Mouse (Mus musculus) CH12F3 (cell line): ENCODE measurements around the gene Masp2.

ENCODE experiments used
- in situ Hi-C: fragments of 300-500 bp; cut with MboI; formaldehyde crosslinking; loops from 2 replicates; pipeline ENCODE4 v1.14.3; 2020; ENCODE audit warnings: low sequenced_read_pairs

Gene Masp2

DNA sequence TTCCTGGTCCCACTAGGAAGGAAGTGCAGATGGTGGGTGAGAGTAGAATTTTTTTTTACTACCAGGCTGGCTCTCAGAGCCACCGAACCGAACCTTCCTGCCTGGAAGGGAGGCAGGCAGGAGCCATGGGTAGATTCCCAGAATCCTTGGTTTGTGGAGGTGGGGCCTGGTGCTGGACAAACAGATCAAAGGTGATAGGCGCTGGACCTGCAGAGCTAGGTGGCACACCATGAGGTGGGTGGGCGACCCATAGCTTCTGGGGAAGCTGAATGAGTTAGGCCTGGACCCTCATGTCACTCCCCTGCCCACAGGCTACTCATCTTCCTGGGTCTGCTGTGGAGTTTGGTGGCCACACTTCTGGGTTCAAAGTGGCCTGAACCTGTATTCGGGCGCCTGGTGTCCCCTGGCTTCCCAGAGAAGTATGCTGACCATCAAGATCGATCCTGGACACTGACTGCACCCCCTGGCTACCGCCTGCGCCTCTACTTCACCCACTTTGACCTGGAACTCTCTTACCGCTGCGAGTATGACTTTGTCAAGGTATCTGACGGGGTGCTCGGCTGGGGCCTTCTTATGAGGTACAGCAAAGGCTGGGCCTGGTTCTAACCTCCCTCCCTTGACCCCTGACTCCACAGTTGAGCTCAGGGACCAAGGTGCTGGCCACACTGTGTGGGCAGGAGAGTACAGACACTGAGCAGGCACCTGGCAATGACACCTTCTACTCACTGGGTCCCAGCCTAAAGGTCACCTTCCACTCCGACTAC, at the start of gene Masp2:
TSS of gene Masp2 (plus strand) at position 198 of the 764 bp plus-strand sequence.
- in situ Hi-C loops, result loop anchor here (25.0 kb wide), 1 partner anchor 440 kb away; the partner anchor contains the start of genes Fbxo2, Fbxo44 and Fbxo6

- in situ Hi-C loops, result no loop called here
These were observed 44.6 kb upstream of the Masp2 start for GRCm38 (mm10) chr4:148557766-148558165.

- in situ Hi-C loops, result no loop called here
These were observed 43.9 kb upstream of the Masp2 start, which contains the start of gene Exosc10 for GRCm38 (mm10) chr4:148558297-148559000. Gene Exosc10, plus strand, starts transcription at chr4:148558429.

DNA sequence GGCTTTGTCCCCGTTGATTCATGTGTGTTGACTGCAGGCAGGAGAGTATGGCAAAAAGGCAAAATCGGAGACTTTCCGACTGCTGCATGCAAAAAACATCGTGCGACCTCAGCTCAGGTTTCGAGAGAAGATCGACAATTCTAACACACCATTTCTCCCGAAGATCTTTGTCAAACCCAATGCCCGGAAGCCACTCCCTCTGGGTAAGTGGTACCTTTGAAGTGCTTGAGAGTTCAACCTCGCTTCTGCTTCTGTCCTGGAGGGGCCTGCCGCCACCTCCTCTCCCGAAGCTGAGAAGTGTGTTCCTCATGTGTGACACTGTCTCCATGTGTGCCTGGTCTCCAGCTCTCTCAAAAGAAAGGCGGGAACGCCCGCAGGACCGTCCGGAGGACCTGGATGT, 39.7 kb upstream of the Masp2 start:
- in situ Hi-C loops, result no loop called here

DNA sequence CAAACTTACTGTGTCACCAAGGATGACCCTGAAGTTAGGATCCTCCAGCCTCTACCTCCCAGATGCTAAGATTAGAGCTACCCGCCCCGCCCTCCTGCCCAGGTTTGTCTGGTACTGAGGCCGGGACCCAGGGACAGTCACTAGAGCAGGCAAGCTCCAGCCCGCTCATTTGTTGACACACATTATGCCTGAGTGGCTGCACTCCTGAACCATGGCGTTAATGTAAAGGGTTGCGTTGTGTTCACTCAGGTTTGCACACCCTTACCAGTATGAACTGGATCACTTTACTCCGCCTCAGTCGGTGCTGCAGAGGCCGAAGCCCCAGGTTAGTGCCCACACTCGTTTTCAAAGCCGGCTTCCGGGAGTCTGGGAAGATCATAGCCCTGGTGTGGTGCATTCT, 38.8 kb upstream of the Masp2 start:
- in situ Hi-C loops, result no loop called here

DNA sequence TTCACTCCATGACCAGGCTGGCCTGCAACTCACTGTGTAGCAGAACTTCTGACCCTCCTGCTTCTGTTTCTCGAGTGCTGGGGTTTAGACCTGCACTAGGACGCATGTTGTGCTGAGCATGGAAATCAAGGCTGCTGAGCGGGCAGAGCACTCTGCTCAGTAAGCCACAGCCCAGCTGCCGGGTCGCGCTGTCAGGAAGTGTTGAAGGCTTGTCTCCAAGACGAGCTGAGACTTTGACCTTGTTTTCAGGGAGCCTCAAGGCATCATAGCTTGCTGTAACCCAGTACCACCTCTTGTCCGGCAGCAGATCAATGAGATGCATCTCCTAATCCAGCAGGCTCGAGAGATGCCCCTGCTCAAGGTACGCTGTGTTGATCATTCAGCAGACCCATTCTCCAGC, 32.2 kb upstream of the Masp2 start:
- in situ Hi-C loops, result no loop called here

GRCm38 (mm10) chr4:148570693-148571295, 31.6 kb upstream of the Masp2 start:
- in situ Hi-C loops, result no loop called here

- in situ Hi-C loops, result no loop called here
These were observed 29.1 kb upstream of the Masp2 start for GRCm38 (mm10) chr4:148573222-148573621.

- in situ Hi-C loops, result no loop called here
These were observed 21.6 kb upstream of the Masp2 start for GRCm38 (mm10) chr4:148580765-148581164.

DNA sequence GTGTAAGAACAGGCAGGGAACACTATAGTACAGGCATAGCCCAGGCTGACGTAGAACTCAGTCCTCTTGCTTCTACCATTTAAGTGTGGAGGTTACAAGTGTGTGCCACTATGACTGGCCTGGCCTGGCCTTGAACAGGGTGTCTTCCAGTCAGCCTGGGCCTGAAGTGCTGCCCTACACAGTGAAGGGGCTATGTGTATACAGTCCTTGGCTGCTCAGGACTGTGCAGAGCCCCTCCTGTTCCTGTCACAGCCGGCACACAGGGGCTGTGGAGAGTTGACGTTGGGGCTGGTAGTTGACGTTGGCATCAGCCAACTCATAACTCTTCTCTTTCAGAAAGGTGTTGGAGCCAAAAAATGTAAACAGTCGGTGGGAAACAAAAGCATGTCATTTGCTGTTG, 20.9 kb upstream of the Masp2 start:
- in situ Hi-C loops, result no loop called here

- in situ Hi-C loops, result no loop called here
These were observed 19.1 kb upstream of the Masp2 start for GRCm38 (mm10) chr4:148583257-148583656.

DNA sequence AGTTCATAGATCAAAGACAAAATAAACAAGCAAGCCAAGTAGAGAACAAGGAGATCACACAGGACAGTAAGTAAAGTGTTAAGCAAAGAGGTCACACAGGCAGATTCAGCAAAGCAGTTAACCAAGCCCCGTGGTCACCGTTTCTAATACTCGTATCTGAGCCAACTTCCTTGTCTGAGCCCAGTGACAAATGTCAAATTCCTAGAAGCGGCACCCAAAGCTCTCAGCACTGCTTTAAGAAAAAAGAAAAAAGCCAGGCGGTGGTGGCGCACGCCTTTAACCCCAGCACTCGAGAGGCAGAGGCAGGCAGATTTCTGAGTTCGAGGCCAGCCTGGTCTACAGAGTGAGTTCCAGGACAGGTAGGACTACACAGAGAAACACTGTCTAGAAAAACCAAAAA, 15.7 kb upstream of the Masp2 start:
- in situ Hi-C loops, result no loop called here

DNA sequence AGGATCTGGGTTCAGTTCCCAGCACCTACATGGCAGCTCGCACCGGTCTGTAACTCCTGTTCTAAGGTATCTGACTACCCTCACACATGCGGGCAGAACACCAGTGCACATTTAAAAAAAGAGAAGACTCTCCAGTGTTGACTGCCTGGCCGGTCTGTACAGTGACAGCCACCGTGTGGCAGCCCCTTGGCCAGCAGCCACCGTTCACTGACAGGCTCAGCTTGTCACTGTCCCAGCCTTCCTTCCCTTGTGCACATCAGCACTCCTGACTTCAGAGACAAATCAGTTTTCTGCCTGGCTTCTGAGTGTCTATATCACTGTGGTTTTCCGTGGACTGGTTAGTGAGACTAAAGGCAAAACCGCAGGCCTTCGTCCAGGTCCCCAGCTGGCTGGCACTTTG, 13.6 kb upstream of the Masp2 start:
- in situ Hi-C loops, result no loop called here

DNA sequence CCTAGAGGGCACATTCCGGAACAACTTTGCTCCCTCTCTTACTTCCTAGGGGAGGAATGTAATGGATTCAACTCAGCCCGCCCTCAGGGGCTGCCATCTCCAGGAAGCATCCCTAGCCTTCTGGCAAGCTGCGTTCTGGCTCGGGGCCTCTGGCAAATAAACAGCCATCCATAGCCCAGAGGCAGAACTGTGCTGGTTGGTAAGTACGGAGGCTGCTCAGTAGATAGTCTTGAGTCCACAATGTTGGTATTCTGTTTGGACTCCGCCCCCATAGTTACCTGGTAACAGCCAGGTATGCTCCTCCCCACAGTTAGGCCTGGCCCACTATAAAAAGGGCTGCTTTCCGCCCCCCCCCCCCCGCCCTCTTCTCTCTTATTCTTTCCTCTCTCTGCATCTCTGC, 12.8 kb upstream of the Masp2 start:
- in situ Hi-C loops, result no loop called here

GRCm38 (mm10) chr4:148590421-148591170, 11.8 kb upstream of the Masp2 start:
- in situ Hi-C loops, result no loop called here

GRCm38 (mm10) chr4:148591171-148591630, 11.2 kb upstream of the Masp2 start, which contains the start of gene Srm:
Gene Srm, plus strand, starts transcription at chr4:148591503.
- in situ Hi-C loops, result no loop called here

GRCm38 (mm10) chr4:148591637-148592380, 10.5 kb upstream of the Masp2 start:
- in situ Hi-C loops, result no loop called here

DNA sequence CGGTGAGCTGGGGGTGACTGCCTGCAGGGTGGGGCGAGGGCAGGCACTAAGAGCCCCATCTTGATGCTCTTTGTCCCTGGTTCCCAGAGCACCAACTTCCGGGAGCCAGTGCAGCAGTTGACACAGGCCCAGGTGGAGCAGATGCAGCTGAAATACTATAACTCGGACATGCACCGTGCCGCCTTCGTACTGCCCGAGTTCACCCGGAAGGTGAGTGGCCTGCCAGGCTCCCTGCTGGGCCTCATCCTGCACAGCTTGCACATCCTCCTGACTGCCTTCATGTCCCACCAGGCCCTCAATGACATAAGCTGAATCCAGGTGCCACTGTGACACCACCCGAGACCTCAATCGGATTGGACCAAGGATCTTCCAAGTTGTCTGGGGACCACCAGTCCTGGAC, 8.4 kb upstream of the Masp2 start:
- in situ Hi-C loops, result no loop called here

- in situ Hi-C loops, result no loop called here
These were observed 6.4 kb upstream of the Masp2 start for GRCm38 (mm10) chr4:148595916-148596315.

GRCm38 (mm10) chr4:148596731-148597130, 5.6 kb upstream of the Masp2 start:
- in situ Hi-C loops, result no loop called here
